Mouse (Mus musculus) NIH3T3 (cell line): ENCODE results near the gene Btg3.

Source experiments
- DNase-seq: peaks from one replicate; pipeline ENCODE4 v3.0.0-alpha.2; 2012; ENCODE audit warnings: low read depth

The Btg3 gene

GRCm38 (mm10) chr16:78346662-78347327 lies 30.2 kb downstream of the Btg3 start:
- peak; percentile 33 for DNase-seq

- peak; percentile 5 for DNase-seq
Observed at GRCm38 (mm10) chr16:78343792-78344191, 33.2 kb downstream of the Btg3 start.

GRCm38 (mm10) chr16:78342767-78343166 lies 34.2 kb downstream of the Btg3 start:
- no peak for DNase-seq

GRCm38 (mm10) chr16:78341356-78341755 lies 35.6 kb downstream of the Btg3 start:
- no peak for DNase-seq

GRCm38 (mm10) chr16:78337226-78337625 lies 39.8 kb downstream of the Btg3 start:
- no peak for DNase-seq

GRCm38 (mm10) chr16:78327999-78328398 lies 49.0 kb downstream of the Btg3 start:
- no peak for DNase-seq

- DNase-seq: no peak
Observed at GRCm38 (mm10) chr16:78327562-78327961, 49.4 kb downstream of the Btg3 start.

GRCm38 (mm10) chr16:78325972-78326848 lies 50.8 kb downstream of the Btg3 start:
- no peak for DNase-seq

GRCm38 (mm10) chr16:78322140-78322539 lies 54.9 kb downstream of the Btg3 start:
- no peak for DNase-seq

- DNase-seq: no peak
Observed at GRCm38 (mm10) chr16:78321559-78321958, 55.4 kb downstream of the Btg3 start.

- DNase-seq: no peak
Observed at GRCm38 (mm10) chr16:78319711-78320110, 57.3 kb downstream of the Btg3 start.

- peak; percentile 31 for DNase-seq
Observed at GRCm38 (mm10) chr16:78317960-78318359, 59.0 kb downstream of the Btg3 start.

GRCm38 (mm10) chr16:78316849-78317248 lies 60.1 kb downstream of the Btg3 start:
- peak; percentile 13 for DNase-seq

- DNase-seq: no peak
Observed at GRCm38 (mm10) chr16:78314026-78314425, 63.0 kb downstream of the Btg3 start.

- DNase-seq: no peak
Observed at GRCm38 (mm10) chr16:78313135-78313887, 63.7 kb downstream of the Btg3 start.

- no peak for DNase-seq
Observed at GRCm38 (mm10) chr16:78309258-78309657, 67.7 kb downstream of the Btg3 start.

GRCm38 (mm10) chr16:78307476-78308192 lies 69.4 kb downstream of the Btg3 start:
- no peak for DNase-seq

GRCm38 (mm10) chr16:78306606-78307005 lies 70.4 kb downstream of the Btg3 start:
- DNase-seq: no peak

- no peak for DNase-seq
Observed at GRCm38 (mm10) chr16:78305606-78306100, 71.3 kb downstream of the Btg3 start.

GRCm38 (mm10) chr16:78302678-78303050 lies 74.3 kb downstream of the Btg3 start:
- peak; percentile 3 for DNase-seq

GRCm38 (mm10) chr16:78301831-78302677 lies 74.9 kb downstream of the Btg3 start:
- no peak for DNase-seq
